Mouse (Mus musculus): Measurements from ENCODE around the gene Dmbt1. TPM values are rescaled to one million over a fixed set of nuclear protein-coding genes. Genes with fewer than 3 reads are reported as not detected.
"Not testable (repeated sequence)": the region's sequence is repeated elsewhere in the genome, so short reads cannot be mapped to it uniquely, and the experiment has no call there.

The Dmbt1 gene
- polyA plus RNA-seq, 1 experiment, result 0.01 TPM

DNA sequence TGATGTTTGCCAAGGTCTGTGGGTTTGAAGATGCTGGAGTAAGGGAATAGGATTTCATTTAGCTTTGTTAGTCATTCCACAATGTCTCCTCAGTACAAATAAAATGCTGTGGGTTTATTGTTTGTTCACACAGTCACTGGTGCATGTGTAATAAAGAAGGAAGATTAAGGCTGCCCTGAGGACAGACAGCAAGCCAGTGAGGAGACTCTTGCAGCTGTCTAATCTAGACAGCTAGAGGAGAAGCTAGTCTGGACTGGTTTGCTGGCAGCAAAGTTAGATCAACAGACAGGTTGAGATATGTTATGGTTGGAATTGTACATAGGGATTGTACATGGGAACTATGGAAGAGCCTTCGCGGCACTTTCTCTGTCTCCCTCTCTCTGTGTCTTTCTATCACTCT, 24.6 kb upstream of the Dmbt1 start:
- no peak for DNase-seq (ENCODE audit: low read depth)
- TF ChIP-seq POLR2A (IDR thresholded peaks at IDR 0.05; ENCODE audit: borderline replicate concordance, extremely low read depth, insufficient read depth, insufficient read length, poor library complexity, severe bottlenecking), result no peak
- TF ChIP-seq CTCF (IDR thresholded peaks at IDR 0.05; ENCODE audit: borderline replicate concordance, extremely low read depth, insufficient read depth, insufficient read length), result no peak

- no peak for DNase-seq (ENCODE audit: low read depth)
- TF ChIP-seq CTCF (IDR thresholded peaks at IDR 0.05; ENCODE audit: borderline replicate concordance, extremely low read depth, insufficient read depth, insufficient read length) (no peak), POLR2A (IDR thresholded peaks at IDR 0.05; ENCODE audit: borderline replicate concordance, extremely low read depth, insufficient read depth, insufficient read length, poor library complexity, severe bottlenecking) (no peak)
Measured at GRCm38 (mm10) chr7:131009178-131009577, 22.7 kb upstream of the Dmbt1 start.

- TF ChIP-seq POLR2A (IDR thresholded peaks at IDR 0.05; ENCODE audit: borderline replicate concordance, extremely low read depth, insufficient read depth, insufficient read length, poor library complexity, severe bottlenecking) (no peak), CTCF (IDR thresholded peaks at IDR 0.05; ENCODE audit: borderline replicate concordance, extremely low read depth, insufficient read depth, insufficient read length) (no peak)
- no peak for DNase-seq (ENCODE audit: low read depth)
Measured at GRCm38 (mm10) chr7:131011901-131012300, 20.0 kb upstream of the Dmbt1 start.

- no peak for DNase-seq (ENCODE audit: low read depth)
- TF ChIP-seq CTCF (IDR thresholded peaks at IDR 0.05; ENCODE audit: borderline replicate concordance, extremely low read depth, insufficient read depth, insufficient read length), result no peak
- TF ChIP-seq POLR2A (IDR thresholded peaks at IDR 0.05; ENCODE audit: borderline replicate concordance, extremely low read depth, insufficient read depth, insufficient read length, poor library complexity, severe bottlenecking), result no peak
Measured at GRCm38 (mm10) chr7:131019181-131019580, 12.7 kb upstream of the Dmbt1 start.

- no peak for DNase-seq (ENCODE audit: low read depth)
- TF ChIP-seq CTCF (IDR thresholded peaks at IDR 0.05; ENCODE audit: borderline replicate concordance, extremely low read depth, insufficient read depth, insufficient read length) (no peak), POLR2A (IDR thresholded peaks at IDR 0.05; ENCODE audit: borderline replicate concordance, extremely low read depth, insufficient read depth, insufficient read length, poor library complexity, severe bottlenecking) (no peak)
Measured at GRCm38 (mm10) chr7:131024807-131025206, 7.0 kb upstream of the Dmbt1 start.

GRCm38 (mm10) chr7:131027557-131027956, 4.3 kb upstream of the Dmbt1 start:
- TF ChIP-seq CTCF (IDR thresholded peaks at IDR 0.05; ENCODE audit: borderline replicate concordance, extremely low read depth, insufficient read depth, insufficient read length), result no peak
- no peak for TF ChIP-seq POLR2A (IDR thresholded peaks at IDR 0.05; ENCODE audit: borderline replicate concordance, extremely low read depth, insufficient read depth, insufficient read length, poor library complexity, severe bottlenecking)
- no peak for DNase-seq (ENCODE audit: low read depth)

- DNase-seq (ENCODE audit: low read depth), result no peak
- TF ChIP-seq POLR2A (IDR thresholded peaks at IDR 0.05; ENCODE audit: borderline replicate concordance, extremely low read depth, insufficient read depth, insufficient read length, poor library complexity, severe bottlenecking) (no peak), CTCF (IDR thresholded peaks at IDR 0.05; ENCODE audit: borderline replicate concordance, extremely low read depth, insufficient read depth, insufficient read length) (no peak)
Measured at GRCm38 (mm10) chr7:131036396-131036795, 4.5 kb downstream of the Dmbt1 start.

DNA sequence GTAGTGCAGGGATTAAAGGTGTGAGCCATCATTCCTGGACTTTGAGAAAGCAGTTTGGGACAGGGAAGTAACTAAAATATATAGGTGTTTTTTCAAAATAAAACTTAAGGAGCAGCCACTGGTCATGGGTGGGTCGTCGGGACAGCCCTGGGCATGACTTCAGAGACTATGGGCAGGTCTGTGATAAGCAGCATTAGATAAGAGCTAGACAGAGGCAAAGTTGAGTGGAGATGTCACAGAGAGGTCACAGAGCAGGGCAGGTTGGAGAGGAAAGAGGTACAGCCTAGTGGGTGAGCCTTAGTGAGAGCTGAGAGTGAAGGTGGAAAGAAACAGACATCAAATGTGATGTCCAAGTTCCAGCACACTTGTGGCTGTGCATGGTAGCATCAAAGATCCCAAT, 5.2 kb downstream of the Dmbt1 start:
- TF ChIP-seq POLR2A (IDR thresholded peaks at IDR 0.05; ENCODE audit: borderline replicate concordance, extremely low read depth, insufficient read depth, insufficient read length, poor library complexity, severe bottlenecking) (no peak), CTCF (IDR thresholded peaks at IDR 0.05; ENCODE audit: borderline replicate concordance, extremely low read depth, insufficient read depth, insufficient read length) (no peak)
- DNase-seq (ENCODE audit: low read depth), result no peak

DNA sequence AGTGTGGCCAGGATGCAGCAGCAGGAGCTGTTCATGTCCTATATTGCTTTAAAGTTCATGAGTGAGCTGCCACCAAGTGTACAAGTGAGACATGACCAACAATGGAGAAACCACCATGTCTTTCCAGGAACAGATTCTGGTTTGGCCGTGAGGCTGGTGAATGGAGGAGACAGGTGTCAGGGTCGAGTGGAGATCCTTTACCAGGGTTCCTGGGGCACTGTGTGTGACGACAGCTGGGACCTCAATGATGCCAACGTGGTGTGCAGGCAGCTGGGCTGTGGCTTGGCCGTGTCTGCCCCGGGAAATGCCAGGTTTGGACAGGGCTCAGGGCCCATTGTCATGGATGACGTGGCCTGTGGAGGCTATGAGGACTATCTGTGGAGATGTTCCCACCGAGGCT, 8.9 kb downstream of the Dmbt1 start:
- not testable (repeated sequence) for DNase-seq (ENCODE audit: low read depth)

- peak; percentile 3 for DNase-seq (ENCODE audit: low read depth)
- no peak for TF ChIP-seq POLR2A (IDR thresholded peaks at IDR 0.05; ENCODE audit: borderline replicate concordance, extremely low read depth, insufficient read depth, insufficient read length, poor library complexity, severe bottlenecking)
- TF ChIP-seq CTCF (IDR thresholded peaks at IDR 0.05; ENCODE audit: borderline replicate concordance, extremely low read depth, insufficient read depth, insufficient read length), result peak; percentile 21; the same call in 1 of the 2 replicates
Measured at GRCm38 (mm10) chr7:131042657-131043056, 10.8 kb downstream of the Dmbt1 start.

DNA sequence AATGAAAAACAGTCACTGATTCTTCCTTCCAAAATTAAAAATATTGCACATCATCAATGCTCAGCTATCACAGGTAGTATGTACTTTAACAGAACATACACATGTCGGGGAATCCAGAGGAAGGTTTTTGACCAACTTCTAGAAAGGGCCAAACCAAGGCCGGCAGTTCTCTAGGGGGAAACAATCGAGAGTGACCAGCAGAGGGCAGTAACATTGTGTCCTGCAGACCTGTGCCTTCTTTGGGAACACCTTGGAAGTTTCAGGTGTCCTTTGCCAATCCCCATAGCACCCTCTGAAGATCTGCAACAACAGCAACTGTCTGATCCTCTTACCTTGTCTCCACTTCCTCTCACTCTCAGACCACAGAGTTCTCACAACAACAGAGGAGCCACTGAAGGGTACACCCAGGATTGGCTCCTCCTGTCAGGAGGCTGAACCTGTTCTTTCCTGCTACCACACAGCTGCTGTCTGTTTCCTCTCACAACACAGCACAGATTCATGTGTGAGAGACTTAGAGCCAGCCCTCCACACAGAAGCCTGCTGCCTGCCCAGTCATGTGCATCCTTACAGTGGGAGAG, 13.5 kb downstream of the Dmbt1 start:
- TF ChIP-seq CTCF (IDR thresholded peaks at IDR 0.05; ENCODE audit: borderline replicate concordance, extremely low read depth, insufficient read depth, insufficient read length), result peak; percentile 41; the same call in 1 of the 2 replicates
- DNase-seq (ENCODE audit: low read depth), result peak; percentile 1

- not testable (repeated sequence) for DNase-seq (ENCODE audit: low read depth)
Measured at GRCm38 (mm10) chr7:131049829-131050228, 18.0 kb downstream of the Dmbt1 start.

- TF ChIP-seq CTCF (IDR thresholded peaks at IDR 0.05; ENCODE audit: borderline replicate concordance, extremely low read depth, insufficient read depth, insufficient read length) (peak; percentile 58; the same call in 1 of the 2 replicates), POLR2A (IDR thresholded peaks at IDR 0.05; ENCODE audit: borderline replicate concordance, extremely low read depth, insufficient read depth, insufficient read length, poor library complexity, severe bottlenecking) (no peak)
- DNase-seq (ENCODE audit: low read depth), result peak; percentile 20
Measured at GRCm38 (mm10) chr7:131054808-131055370, 23.0 kb downstream of the Dmbt1 start.

DNA sequence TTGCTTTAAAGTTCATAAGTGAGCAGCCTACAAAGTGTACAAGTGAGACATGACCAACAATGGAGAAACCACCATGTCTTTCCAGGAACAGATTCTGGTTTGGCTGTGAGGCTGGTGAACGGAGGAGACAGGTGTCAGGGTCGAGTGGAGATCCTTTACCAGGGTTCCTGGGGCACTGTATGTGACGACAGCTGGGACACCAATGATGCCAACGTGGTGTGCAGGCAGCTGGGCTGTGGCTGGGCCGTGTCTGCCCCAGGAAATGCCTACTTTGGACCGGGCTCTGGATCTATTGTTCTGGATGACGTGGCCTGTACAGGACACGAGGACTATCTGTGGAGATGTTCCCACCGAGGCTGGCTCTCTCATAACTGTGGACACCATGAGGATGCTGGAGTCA, 26.1 kb downstream of the Dmbt1 start:
- not testable (repeated sequence) for DNase-seq (ENCODE audit: low read depth)

DNA sequence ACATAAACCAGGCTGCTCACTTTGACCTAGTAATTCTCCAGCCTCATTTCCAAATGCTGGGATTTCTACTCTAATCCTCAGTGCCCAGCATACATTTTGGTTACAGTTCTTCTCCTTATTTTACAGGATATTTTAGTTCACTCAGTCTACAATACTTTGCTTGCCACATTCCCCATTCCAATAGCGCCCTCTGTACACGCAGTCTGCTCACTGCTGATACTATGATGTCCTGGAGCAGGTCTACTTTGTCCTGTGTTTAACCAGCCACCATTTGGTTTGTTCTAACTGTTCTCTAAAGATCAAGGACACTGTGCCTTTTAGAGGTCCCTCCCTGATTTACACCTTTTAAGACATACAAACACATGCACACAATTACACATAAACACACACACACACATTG, 28.0 kb downstream of the Dmbt1 start:
- peak; percentile 5 for DNase-seq (ENCODE audit: low read depth)

Measured in brain, embryonic 14.5 days (tissue).